Mouse (Mus musculus) left cerebral cortex, adult 9 months (tissue): ENCODE measurements around the gene Myo1a.

ENCODE experiments used
- DNase-seq, 2 experiments: peaks; one replicate each; pipeline ENCODE4 v3.0.0; 2022; ENCODE audit warnings: low spot score in 2 of 2

Myo1a gene

DNA sequence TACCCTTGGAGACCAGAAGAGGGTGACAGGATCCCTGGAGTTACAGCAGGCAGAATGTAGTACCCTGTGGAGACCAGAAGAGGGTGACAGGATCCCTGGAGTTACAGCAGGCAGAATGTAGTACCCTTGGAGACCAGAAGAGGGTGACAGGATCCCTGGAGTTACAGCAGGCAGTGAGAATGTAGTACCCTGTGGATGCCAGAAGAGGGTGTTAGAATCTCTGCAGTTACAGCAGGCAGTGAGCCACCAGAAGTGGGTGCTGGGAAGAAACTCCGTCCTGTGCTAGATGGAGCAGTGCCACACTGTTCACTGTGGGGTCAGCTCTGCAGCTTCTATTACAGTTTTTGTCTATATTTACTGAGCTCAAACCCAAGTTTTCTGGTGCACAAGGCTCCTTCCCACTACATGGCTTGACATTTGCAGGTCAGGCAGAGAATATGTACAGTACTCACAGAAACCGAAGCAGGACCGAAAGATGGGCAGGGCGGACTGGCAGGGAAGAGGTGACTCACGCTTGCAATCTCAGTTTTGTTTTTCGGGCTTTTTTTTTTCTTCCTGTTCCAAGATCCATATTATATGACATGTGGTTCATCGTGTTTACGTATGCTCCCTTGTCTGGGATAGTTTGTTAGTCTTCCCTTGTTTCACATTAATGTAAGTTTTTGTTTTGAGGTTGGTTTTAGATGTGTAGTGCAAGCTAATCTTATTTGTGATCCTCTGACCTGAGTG, 30.0 kb upstream of the Myo1a start:
- DNase-seq, result peak; percentile 91 to 98

GRCm38 (mm10) chr10:127675859-127676398, 29.0 kb upstream of the Myo1a start:
- DNase-seq, result no peak

DNA sequence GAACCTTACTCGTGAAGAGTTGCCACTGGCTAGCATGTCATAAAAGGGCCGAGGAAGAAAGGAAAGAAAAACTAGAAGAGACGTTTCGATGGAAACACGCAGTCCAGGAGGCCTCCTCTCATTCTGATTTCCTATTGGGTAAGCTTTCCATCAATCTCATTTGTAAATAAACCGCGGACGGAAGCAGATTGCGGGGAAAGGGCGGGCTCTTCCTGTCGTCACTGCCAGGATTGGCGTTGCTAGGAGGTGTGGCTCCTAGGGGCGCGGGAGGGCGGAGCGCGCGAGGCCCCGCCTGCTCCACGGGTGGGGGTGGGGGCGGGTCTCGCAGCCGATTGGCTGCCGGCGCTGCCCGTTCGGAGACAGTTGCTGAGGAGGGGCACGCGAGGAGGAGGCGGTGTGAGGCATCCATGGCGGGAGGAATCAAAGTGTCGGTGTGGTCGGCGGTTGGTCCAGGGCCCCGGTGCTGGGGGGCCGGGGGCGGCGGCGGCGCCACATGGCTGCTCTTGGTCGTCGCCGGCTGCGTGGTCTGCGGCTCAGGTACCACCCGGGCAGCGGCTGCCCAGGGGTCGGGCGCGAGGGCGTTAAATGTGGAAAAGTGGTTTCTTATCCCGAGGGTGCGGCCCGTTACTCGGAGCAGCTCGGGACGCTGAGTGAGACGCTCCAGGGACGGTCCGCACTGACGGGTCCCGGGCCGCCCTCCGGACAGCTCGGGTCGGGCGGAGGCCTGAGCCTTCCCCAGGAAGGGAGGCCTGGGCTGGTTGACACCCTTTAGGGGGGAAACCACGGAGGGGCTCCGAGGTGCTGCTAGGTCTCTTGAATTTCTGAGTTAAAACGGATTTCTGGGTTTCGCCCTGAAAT, 28.1 kb upstream of the Myo1a start:
- peak; percentile 91 to 94 for DNase-seq

DNA sequence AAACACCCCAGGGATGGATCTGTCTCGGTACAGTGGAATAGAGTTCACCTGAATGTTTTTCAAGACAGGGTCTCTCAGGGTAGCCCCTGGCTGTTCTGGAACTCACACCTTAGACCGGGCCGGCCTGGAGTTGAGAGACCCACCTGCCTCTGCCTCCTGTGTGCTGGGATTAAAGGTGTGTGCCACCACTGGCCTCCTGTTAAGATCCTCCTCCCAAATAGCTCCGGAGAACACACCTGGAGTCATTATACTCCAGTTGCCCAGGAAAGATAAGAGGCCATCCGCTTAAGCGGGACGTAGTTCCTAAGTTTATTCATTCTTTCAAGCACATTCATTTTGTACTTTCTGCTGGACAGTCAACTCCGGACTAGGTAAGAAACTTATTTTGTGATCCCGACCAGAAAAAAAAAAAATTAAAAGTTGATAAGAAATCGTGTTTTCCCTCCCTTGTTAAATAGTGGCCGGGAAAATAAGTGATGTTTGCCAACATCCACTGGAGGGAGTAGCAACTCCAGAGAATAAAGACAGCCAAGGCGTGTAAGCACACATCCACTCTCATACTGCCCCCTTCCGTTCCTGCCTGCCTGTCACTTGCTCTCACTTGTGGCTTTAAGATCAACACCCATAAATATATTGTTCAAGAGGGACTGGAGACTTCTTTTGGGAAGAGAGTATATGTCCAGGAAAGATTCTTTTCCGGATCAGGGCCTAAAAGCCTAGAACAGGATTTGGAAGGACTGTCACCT, 27.2 kb upstream of the Myo1a start:
- DNase-seq, result peak in 1 of 2 experiments; percentile 69

GRCm38 (mm10) chr10:127679208-127679607, 25.8 kb upstream of the Myo1a start:
- no peak for DNase-seq

GRCm38 (mm10) chr10:127679881-127680280, 25.1 kb upstream of the Myo1a start:
- DNase-seq, result no peak

- DNase-seq, result no peak
Measured at GRCm38 (mm10) chr10:127682886-127683285, 22.1 kb upstream of the Myo1a start.

DNA sequence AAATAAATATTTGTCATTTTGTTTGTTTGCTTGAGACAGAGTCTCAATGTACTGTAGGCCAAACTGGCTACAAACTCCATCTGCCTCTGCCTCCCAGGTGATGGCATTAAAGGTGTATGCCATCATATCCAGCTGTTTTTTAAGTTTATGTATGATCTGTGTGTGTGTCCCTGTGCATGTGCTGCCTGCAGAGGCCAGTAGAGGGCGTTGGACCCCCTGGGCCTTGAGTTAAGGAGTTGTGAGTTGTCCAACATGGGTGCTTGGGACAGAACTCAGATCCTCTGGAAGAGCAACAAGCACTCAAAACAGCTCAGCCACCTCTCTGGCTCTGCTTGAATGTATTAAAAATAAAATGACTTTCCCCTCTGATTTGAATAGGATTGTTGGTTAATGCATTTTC, 13.9 kb upstream of the Myo1a start:
- DNase-seq, result no peak

DNA sequence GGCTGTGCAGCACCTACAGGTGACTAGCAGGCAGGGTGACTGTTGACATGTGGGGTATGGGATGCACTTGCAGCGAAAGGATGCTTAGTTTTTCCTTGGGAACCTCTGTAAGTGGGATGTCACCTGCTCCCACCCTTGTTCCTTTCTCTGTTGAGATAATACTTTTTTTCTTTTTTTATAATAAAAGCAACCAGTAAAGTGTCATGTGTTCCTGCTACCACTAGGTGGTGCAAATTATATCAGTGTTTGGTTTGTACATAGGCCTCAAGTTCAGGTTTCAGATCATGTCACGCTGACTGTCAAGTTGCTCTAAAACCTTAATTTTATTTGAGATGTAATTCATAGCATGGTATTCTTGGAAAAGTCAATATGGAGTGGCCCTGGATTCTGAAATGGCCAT, 10.3 kb upstream of the Myo1a start:
- DNase-seq, result no peak

DNA sequence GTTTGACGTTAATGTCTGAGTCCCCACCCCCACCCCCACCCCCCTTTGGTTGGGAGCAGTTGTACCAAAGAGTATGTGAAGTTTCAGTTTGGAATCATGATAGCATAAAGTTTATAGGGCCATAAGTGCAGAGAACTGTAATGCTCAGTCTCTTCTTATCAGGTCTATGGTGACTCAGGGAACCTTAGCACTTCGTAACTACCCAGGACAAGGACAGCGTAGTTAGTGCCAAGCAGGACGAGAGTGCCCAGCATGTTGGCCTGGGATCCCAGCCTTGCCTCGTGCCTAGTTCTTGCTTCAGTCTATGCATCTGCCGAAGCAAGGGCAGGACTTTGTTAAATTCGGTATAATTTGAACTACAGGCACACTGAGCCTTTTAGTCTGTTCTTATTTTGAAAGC, 9.2 kb upstream of the Myo1a start:
- DNase-seq, result no peak

DNA sequence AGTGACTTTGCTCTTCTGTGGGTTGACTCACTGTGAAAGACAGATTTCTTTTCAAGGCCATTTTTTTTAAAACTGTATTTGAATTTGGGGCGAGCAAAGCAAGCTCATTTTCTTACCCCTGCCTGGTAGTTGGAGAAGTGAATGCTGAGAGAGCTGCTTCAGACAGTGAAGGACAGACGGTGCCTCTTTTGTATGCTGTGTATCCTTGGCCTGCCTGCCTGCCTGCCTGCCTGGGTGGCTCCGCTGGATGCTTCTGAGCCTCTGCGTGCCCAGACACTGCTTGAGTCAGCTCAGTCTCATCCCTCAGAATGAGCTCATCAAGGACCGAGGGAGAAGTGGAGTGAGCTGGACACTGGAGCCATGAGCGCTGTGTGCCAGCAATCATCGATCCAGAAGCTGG, 6.0 kb upstream of the Myo1a start:
- DNase-seq, result no peak

- DNase-seq, result no peak
Measured at GRCm38 (mm10) chr10:127703299-127703698, 1.7 kb upstream of the Myo1a start.

DNA sequence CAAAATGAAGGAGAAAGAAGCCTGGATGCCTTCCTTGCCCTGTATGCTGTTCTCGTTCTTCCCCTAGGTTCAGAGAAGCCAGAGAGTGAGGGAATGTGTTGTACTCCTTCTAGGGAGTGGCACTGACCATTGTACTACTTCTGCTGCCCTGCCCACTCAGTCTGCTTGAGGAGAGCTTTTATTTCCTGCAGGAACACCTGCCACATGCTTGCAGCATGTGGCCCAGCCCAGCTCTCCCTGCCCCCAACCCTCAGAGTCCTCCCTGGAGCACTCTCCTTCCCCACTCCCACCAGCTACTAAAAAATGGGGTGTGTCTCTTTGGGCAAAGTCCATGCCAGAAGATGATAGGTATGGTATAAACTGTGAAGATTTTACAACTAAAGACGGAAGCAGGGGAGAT, 677 bp upstream of the Myo1a start:
- DNase-seq, result no peak

GRCm38 (mm10) chr10:127705783-127706182, 813 bp downstream of the Myo1a start:
- no peak for DNase-seq

DNA sequence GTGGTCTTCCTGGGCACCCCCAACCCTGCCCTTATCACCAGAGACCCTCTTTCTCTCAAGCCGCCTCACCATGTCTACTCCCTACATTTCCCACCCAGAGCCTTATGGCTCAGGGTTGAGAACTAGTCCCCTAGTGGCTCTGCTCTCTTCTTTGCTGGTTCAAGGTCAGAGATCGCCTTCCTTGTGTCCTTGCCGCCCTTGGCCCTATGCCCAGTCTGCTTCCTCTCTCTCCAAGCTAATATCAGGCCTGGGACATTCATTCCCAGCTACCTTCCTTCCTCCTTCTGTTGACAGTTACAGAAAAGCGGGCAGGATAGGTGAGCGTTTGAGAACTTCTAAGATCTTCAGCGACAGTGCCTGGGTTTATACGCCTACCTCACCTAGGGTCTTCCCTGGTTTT, 2.8 kb downstream of the Myo1a start:
- no peak for DNase-seq

GRCm38 (mm10) chr10:127708850-127709370, 3.9 kb downstream of the Myo1a start:
- no peak for DNase-seq

DNA sequence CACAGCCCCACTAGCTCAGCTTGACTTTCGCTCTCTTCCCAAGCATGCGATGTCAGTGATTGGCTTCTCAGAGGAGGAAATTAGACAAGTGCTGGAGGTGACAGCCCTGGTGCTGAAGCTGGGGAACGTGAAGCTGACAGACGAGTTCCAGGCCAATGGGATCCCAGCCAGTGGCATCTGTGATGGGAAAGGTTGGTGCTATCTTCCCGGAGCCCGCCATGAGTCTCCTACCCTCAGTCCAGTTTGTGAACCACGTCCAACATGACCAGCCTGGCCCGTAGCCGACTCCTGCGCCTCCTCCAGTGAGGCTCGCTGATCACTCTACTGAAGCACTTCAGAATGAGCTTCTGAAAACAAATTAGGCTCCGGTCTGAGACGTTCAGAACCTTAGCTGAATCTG, 5.4 kb downstream of the Myo1a start:
- no peak for DNase-seq

- DNase-seq, result no peak
Measured at GRCm38 (mm10) chr10:127712736-127713135, 7.8 kb downstream of the Myo1a start.

GRCm38 (mm10) chr10:127721671-127722418, 16.9 kb downstream of the Myo1a start:
- no peak for DNase-seq

GRCm38 (mm10) chr10:127724178-127724577, 19.2 kb downstream of the Myo1a start, which contains the start of gene Tac2:
TSS of gene Tac2 (plus strand) at chr10:127724478.
- DNase-seq, result no peak

- no peak for DNase-seq
Measured at GRCm38 (mm10) chr10:127725136-127725535, 20.2 kb downstream of the Myo1a start.
